Mouse (Mus musculus) testis, adult 2 months (tissue): ENCODE measurements around the gene Nek11. TPM values are rescaled to one million over a fixed set of nuclear protein-coding genes. Genes with fewer than 3 reads are reported as not detected.

Experiments used
- H3K27ac ChIP-seq: fragments of 200-500 bp; 2 replicates; pipeline ENCODE4 v1.5.1; 2012; ENCODE audit warnings: low read depth, low read length; ENCODE audit not compliant: control insufficient read depth, insufficient read depth
- H3K27me3 ChIP-seq: fragments of 200-500 bp; 2 replicates; pipeline ENCODE4 v1.6.1; 2012; ENCODE audit warnings: mild to moderate bottlenecking, low read length, moderate library complexity; ENCODE audit not compliant: control insufficient read depth, insufficient read depth
- H3K36me3 ChIP-seq: fragments of 200-500 bp; 2 replicates; pipeline ENCODE4 v1.6.1; 2012; ENCODE audit warnings: mild to moderate bottlenecking, low read length; ENCODE audit not compliant: control insufficient read depth, insufficient read depth
- H3K4me1 ChIP-seq: fragments of 200-500 bp; 2 replicates; pipeline ENCODE4 v1.6.1; 2012; ENCODE audit warnings: low read length; ENCODE audit not compliant: control insufficient read depth, insufficient read depth
- H3K4me3 ChIP-seq: fragments of 200-500 bp; 2 replicates; pipeline ENCODE4 v1.5.1; 2012; ENCODE audit warnings: low read depth, mild to moderate bottlenecking, low read length, moderate library complexity, mixed read lengths; ENCODE audit not compliant: control insufficient read depth
- CTCF ChIP-seq: fragments of 200-500 bp; IDR thresholded peaks from 2 replicates; pipeline ENCODE4 v1.5.1; 2012; ENCODE audit warnings: low read depth, mild to moderate bottlenecking, inconsistent platforms, low read length, moderate library complexity; ENCODE audit not compliant: control insufficient read depth, insufficient read depth, insufficient replicate concordance
- POLR2A ChIP-seq: fragments of 200-500 bp; IDR thresholded peaks from 2 replicates; pipeline ENCODE4 v1.6.1; 2012; ENCODE audit warnings: low read depth, mild to moderate bottlenecking, inconsistent platforms, low read length, moderate library complexity; ENCODE audit not compliant: control insufficient read depth
- polyA plus RNA-seq: library from polyadenylated mRNA; depleted of rRNA; stranded (reverse); fragments of >200 nt; gene quantifications from 2 replicates; pipeline ENCODE4 v1.2.3, GENCODE M21; 2012

Gene Nek11
- polyA plus RNA-seq, 1 experiment: 10.1 TPM

DNA sequence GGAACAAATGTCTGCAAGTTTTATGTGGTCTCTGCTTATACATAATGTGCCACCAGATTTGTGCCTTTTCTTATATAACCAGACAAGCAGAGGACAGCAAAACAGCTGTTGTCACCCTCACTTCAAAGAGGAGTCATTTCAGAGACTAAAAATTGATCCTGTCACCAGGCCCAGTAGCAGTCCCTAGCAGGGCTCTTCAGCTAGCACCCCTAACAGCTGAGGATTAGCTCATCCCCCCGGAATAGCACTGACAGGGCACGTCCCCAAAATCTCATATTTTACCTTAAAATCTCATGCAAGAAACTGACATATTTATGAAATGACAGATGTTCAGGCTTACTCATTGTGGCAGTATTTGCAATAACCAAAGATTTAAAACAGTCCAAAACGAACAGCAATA lies 17.7 kb downstream of the Nek11 start:
- no peaks in the 10 kb centered on the region for H3K27me3 ChIP-seq
- no peak overlapping the region for H3K27ac ChIP-seq
- H3K4me1 ChIP-seq: no peaks in the 10 kb centered on the region
- H3K4me3 ChIP-seq: no peak overlapping the region
- no peaks in the 10 kb centered on the region for H3K36me3 ChIP-seq
- TF ChIP-seq POLR2A (no peak), CTCF (no peak)

GRCm38 (mm10) chr9:105376954-105377530 lies 18.3 kb downstream of the Nek11 start:
- Histone ChIP-seq H3K27me3 (no peaks in the 10 kb centered on the region), H3K4me1 (no peaks in the 10 kb centered on the region), H3K36me3 (no peaks in the 10 kb centered on the region), H3K4me3 (no peak overlapping the region), H3K27ac (no peak overlapping the region)
- no peak for TF ChIP-seq POLR2A
- no peak for TF ChIP-seq CTCF

- Histone ChIP-seq H3K4me1 (no peaks in the 10 kb centered on the region), H3K27me3 (no peaks in the 10 kb centered on the region), H3K36me3 (no peaks in the 10 kb centered on the region), H3K4me3 (no peak overlapping the region), H3K27ac (no peak overlapping the region)
- TF ChIP-seq POLR2A (no peak), CTCF (no peak)
Observed at GRCm38 (mm10) chr9:105376411-105376810, 18.9 kb downstream of the Nek11 start.

- Histone ChIP-seq H3K27ac (no peak overlapping the region), H3K4me1 (no peaks in the 10 kb centered on the region), H3K27me3 (no peaks in the 10 kb centered on the region), H3K4me3 (no peak overlapping the region), H3K36me3 (no peaks in the 10 kb centered on the region)
- no peak for TF ChIP-seq CTCF
- no peak for TF ChIP-seq POLR2A
Observed at GRCm38 (mm10) chr9:105374361-105374760, 21.0 kb downstream of the Nek11 start.

DNA sequence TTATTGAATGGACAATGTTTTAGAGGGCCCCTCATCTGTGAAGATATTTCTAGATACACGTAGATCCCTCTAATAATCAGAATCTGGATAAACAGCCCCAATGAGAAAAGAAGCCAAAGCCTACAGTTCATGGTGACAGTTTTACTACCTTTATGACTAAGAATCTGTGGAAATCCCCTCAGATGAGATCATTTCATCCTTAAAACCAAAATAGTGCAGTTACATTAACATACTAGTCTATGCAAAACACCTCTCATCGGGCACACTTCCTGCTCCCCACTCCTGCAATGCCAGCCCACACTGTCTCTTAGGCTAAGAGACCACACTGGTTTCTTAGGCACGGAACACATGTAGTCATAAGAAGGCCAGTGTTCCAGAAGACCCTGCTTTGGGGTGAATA lies 26.7 kb downstream of the Nek11 start:
- no peak overlapping the region for H3K4me3 ChIP-seq
- H3K27me3 ChIP-seq: no peaks in the 10 kb centered on the region
- H3K36me3 ChIP-seq: no peaks in the 10 kb centered on the region
- H3K4me1 ChIP-seq: peaks cover 2% of the 10 kb centered on the region; the same call in 1 of the 2 replicates
- TF ChIP-seq POLR2A: no peak
- TF ChIP-seq CTCF: no peak
- no peak overlapping the region for H3K27ac ChIP-seq

DNA sequence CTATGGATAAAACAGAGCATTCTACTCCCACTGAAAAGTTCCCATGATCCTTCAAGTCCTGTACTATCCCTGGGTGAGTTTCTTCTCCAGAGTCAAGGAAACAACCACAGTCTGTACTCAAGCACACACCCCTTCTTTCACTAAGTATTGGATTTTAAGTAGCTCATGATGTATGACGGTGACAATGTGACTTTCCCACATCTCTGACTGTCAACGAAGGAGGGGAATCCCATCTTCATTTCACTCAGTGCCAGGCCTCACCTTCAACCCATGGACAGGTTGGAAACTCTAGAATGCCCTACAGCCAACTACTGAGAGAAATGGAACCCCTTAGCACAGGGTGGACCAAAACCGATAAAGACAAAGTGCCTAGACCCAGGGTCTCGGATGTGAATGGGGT lies 29.1 kb downstream of the Nek11 start:
- no peak for TF ChIP-seq CTCF
- no peak for TF ChIP-seq POLR2A
- H3K4me3 ChIP-seq: no peak overlapping the region
- H3K36me3 ChIP-seq: no peaks in the 10 kb centered on the region

GRCm38 (mm10) chr9:105363520-105364231 lies 31.6 kb downstream of the Nek11 start:
- H3K4me1 ChIP-seq: peaks cover 2% of the 10 kb centered on the region; the same call in 1 of the 2 replicates
- no peak for TF ChIP-seq POLR2A
- no peak for TF ChIP-seq CTCF
- no peaks in the 10 kb centered on the region for H3K27me3 ChIP-seq

More for the DNA sequence above, 29.1 kb downstream of the Nek11 start:
- H3K4me1 ChIP-seq: peaks cover 2% of the 10 kb centered on the region; the same call in 1 of the 2 replicates
- H3K27me3 ChIP-seq: no peaks in the 10 kb centered on the region
- no peak overlapping the region for H3K27ac ChIP-seq

DNA sequence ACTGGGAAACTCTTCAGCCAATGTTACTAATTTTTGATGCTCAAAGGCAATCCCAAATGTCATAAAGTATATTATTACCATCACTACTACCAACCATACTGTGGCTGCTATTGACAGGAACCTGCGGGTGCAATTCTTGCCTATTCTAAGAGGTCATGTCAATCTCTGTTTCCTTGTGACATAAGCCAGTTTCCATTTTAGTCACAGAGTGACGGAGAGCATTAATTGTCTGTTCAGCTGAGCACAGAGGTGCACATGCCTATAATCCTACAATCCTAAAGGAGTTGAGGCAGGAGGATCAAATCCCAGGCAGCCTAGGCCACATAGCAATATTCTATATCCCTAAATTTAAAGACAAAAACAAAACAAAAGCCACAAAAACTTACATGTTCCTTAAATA lies 33.1 kb downstream of the Nek11 start:
- no peak for TF ChIP-seq POLR2A
- no peak for TF ChIP-seq CTCF
- peaks cover under 1% of the 10 kb centered on the region; the same call in 1 of the 2 replicates for H3K4me1 ChIP-seq
- H3K36me3 ChIP-seq: no peaks in the 10 kb centered on the region
- no peaks in the 10 kb centered on the region for H3K27me3 ChIP-seq
- no peak overlapping the region for H3K27ac ChIP-seq
- no peak overlapping the region for H3K4me3 ChIP-seq

More at GRCm38 (mm10) chr9:105363520-105364231, 31.6 kb downstream of the Nek11 start:
- no peaks in the 10 kb centered on the region for H3K36me3 ChIP-seq
- H3K27ac ChIP-seq: no peak overlapping the region
- H3K4me3 ChIP-seq: no peak overlapping the region
